Mouse (Mus musculus) cortical plate, adult 2 months (tissue): ENCODE data around the gene Nemf. TPM values are rescaled to one million over a fixed set of nuclear protein-coding genes. Genes with fewer than 3 reads are reported as not detected.

Source experiments
- H3K27ac ChIP-seq: fragments of 200-500 bp; 2 replicates; pipeline ENCODE4 v1.5.1; 2012; ENCODE audit warnings: low read length, control low read depth, inconsistent platforms; ENCODE audit not compliant: insufficient read depth
- H3K4me1 ChIP-seq: fragments of 200-500 bp; 2 replicates; pipeline ENCODE4 v1.6.1; 2011; ENCODE audit warnings: low read length; ENCODE audit not compliant: control insufficient read depth, insufficient read depth
- H3K4me3 ChIP-seq: fragments of 200-500 bp; 2 replicates; pipeline ENCODE4 v1.5.1; 2011; ENCODE audit warnings: mild to moderate bottlenecking, low read length, control low read depth; ENCODE audit not compliant: insufficient read depth
- CTCF ChIP-seq: fragments of 200-500 bp; IDR thresholded peaks from 2 replicates; pipeline ENCODE4 v1.5.1; 2011; ENCODE audit warnings: mild to moderate bottlenecking, control low read depth, low read length; ENCODE audit not compliant: insufficient read depth; ENCODE audit errors: extremely low read depth
- POLR2A ChIP-seq: fragments of 200-500 bp; IDR thresholded peaks from 2 replicates; pipeline ENCODE4 v1.6.1; 2011; ENCODE audit warnings: mild to moderate bottlenecking, low read length, control low read depth; ENCODE audit not compliant: insufficient read depth; ENCODE audit errors: extremely low read depth
- polyA plus RNA-seq: library from polyadenylated mRNA; depleted of rRNA; stranded (reverse); fragments of >200 nt; gene quantifications from 2 replicates; pipeline ENCODE4 v1.2.3, GENCODE M21; 2012; rRNA removed

The Nemf gene
- polyA plus RNA-seq, 1 experiment = 33.7 TPM

GRCm38 (mm10) chr12:69287535-69287934 lies 69.4 kb downstream of the Nemf start:
- Histone ChIP-seq H3K4me1 (no peaks in the 10 kb centered on the region), H3K4me3 (no peak overlapping the region), H3K27ac (no peak overlapping the region)
- TF ChIP-seq CTCF (no peak), POLR2A (no peak)

GRCm38 (mm10) chr12:69283146-69283545 lies 73.8 kb downstream of the Nemf start:
- Histone ChIP-seq H3K27ac (no peak overlapping the region), H3K4me1 (no peaks in the 10 kb centered on the region), H3K4me3 (no peak overlapping the region)
- TF ChIP-seq POLR2A (no peak), CTCF (no peak)

- H3K4me3 ChIP-seq = no peak overlapping the region
- H3K27ac ChIP-seq = no peak overlapping the region
- TF ChIP-seq POLR2A = no peak
- no peak for TF ChIP-seq CTCF
- no peaks in the 10 kb centered on the region for H3K4me1 ChIP-seq
These were observed 76.0 kb downstream of the Nemf start for GRCm38 (mm10) chr12:69280915-69281314.

- H3K4me1 ChIP-seq = no peaks in the 10 kb centered on the region
- H3K27ac ChIP-seq = no peak overlapping the region
- no peak for TF ChIP-seq POLR2A
- no peak for TF ChIP-seq CTCF
- no peak overlapping the region for H3K4me3 ChIP-seq
These were observed 77.0 kb downstream of the Nemf start for GRCm38 (mm10) chr12:69279931-69280469.

GRCm38 (mm10) chr12:69268956-69269355 lies 88.0 kb downstream of the Nemf start:
- H3K4me1 ChIP-seq = no peaks in the 10 kb centered on the region; the same call in 1 of the 2 replicates
- H3K4me3 ChIP-seq = no peak overlapping the region
- TF ChIP-seq CTCF = no peak
- no peak for TF ChIP-seq POLR2A
- H3K27ac ChIP-seq = no peak overlapping the region

- TF ChIP-seq CTCF = no peak
- no peak for TF ChIP-seq POLR2A
- Histone ChIP-seq H3K4me3 (no peak overlapping the region), H3K4me1 (no peaks in the 10 kb centered on the region; the same call in 1 of the 2 replicates), H3K27ac (no peak overlapping the region)
These were observed 88.9 kb downstream of the Nemf start for GRCm38 (mm10) chr12:69267956-69268632.

GRCm38 (mm10) chr12:69265031-69265430 lies 91.9 kb downstream of the Nemf start:
- Histone ChIP-seq H3K4me1 (no peaks in the 10 kb centered on the region; the same call in 1 of the 2 replicates), H3K27ac (no peak overlapping the region), H3K4me3 (no peak overlapping the region)
- no peak for TF ChIP-seq CTCF
- TF ChIP-seq POLR2A = no peak

- Histone ChIP-seq H3K4me1 (no peaks in the 10 kb centered on the region), H3K27ac (no peak overlapping the region), H3K4me3 (no peak overlapping the region)
- no peak for TF ChIP-seq POLR2A
- TF ChIP-seq CTCF = no peak
These were observed 94.7 kb downstream of the Nemf start for GRCm38 (mm10) chr12:69262251-69262650.

Other genes with a start within 250 kb of the Nemf start
- gene Rps29, start 198.0 kb downstream of the Nemf start, polyA plus RNA-seq = 1,487 and 1,750 TPM in 2 replicates
- gene Lrr1, start 188.4 kb downstream of the Nemf start, polyA plus RNA-seq = 0.13 and 0.15 TPM in 2 replicates
- gene Rpl36al, start 173.1 kb downstream of the Nemf start, polyA plus RNA-seq = 324 and 336 TPM in 2 replicates
- gene Mgat2, start 173.0 kb downstream of the Nemf start, polyA plus RNA-seq = 15.2 and 15.3 TPM in 2 replicates
- 0.61 and 0.64 TPM in 2 replicates for gene Gm49383, start 160.1 kb downstream of the Nemf start, polyA plus RNA-seq
- gene Dnaaf2, start 158.7 kb downstream of the Nemf start, polyA plus RNA-seq = 2.2 and 3.1 TPM in 2 replicates
- 1.1 and 3.1 TPM in 2 replicates for gene Gm49384, start 152.9 kb downstream of the Nemf start, polyA plus RNA-seq
- 0.44 and 1.1 TPM in 2 replicates for gene Pole2, start 129.0 kb downstream of the Nemf start, polyA plus RNA-seq
- gene Klhdc1, start 116.0 kb downstream of the Nemf start, polyA plus RNA-seq = 11.5 and 14.1 TPM in 2 replicates
- gene Klhdc2, start 60.5 kb downstream of the Nemf start, polyA plus RNA-seq = 122 and 123 TPM in 2 replicates
- gene Arf6, start 15.0 kb upstream of the Nemf start, polyA plus RNA-seq = 43.1 and 44.7 TPM in 2 replicates
- 0.40 and 0.64 TPM in 2 replicates for gene Gm9887, start 15.3 kb upstream of the Nemf start, polyA plus RNA-seq
- gene Vcpkmt, start 225.9 kb upstream of the Nemf start, polyA plus RNA-seq = 31.4 TPM in 2 replicates